In genomic region chr16:92319353-92320109, GRCm38 (mm10) we compare ENCODE assay signal across 8 mouse cellular contexts. TPM values are rescaled to one million over a fixed set of nuclear protein-coding genes. Genes with fewer than 3 reads are reported as not detected.
DNase-seq lines count a peak whose midpoint lies in the region; ATAC-seq and TF ChIP-seq lines count a peak whose summit lies in the region.

No protein-coding gene starts in this region.

- H3K4me1 ChIP-seq in MEL (ENCODE audit: control insufficient read depth in 1 of 2, insufficient read depth in 2 of 2, low read length in 2 of 2) = peaks cover 0 to 6% of the 10 kb centered on the region in 2 experiments; a peak in 1 of 4 replicates
- peaks cover 2% of the 10 kb centered on the region; the same call in 1 of the 2 replicates for H3K4me1 ChIP-seq in cortical plate, adult 2 months (ENCODE audit: control insufficient read depth, insufficient read depth, low read length)
- no peaks in the 10 kb centered on the region for H3K4me1 ChIP-seq in forebrain, embryonic 15.5 days

- H3K4me2 ChIP-seq in forebrain, embryonic 15.5 days (replicated peaks) = no peak overlapping the region

- no peak for TF ChIP-seq POLR2A in MEL (IDR thresholded peaks at IDR 0.05; ENCODE audit: control insufficient read depth in 1 of 2, insufficient read depth in 1 of 2, low read depth in 1 of 2, low read length in 2 of 2, poor library complexity in 1 of 2)
- no peak for TF ChIP-seq POLR2A in cortical plate, adult 2 months (IDR thresholded peaks at IDR 0.05; ENCODE audit: extremely low read depth, insufficient read depth, low read length)

- DNase-seq in layer of hippocampus, adult 2 months (ENCODE audit: low spot score in 2 of 2) = peak in 1 of 2 experiments; percentile 29
- no peak for DNase-seq in layer of hippocampus, adult 9-10 months (ENCODE audit: low spot score)
- peak; percentile 89 for DNase-seq in MEL (ENCODE audit: low read depth, low spot score)
- DNase-seq in left cerebral cortex, adult 8-10 months (ENCODE audit: low spot score in 2 of 2) = peak; percentile 19 to 64
- peak; percentile 41 for DNase-seq in mesoderm, embryonic 11.5 days (ENCODE audit: low read depth, low spot score)
- DNase-seq in thymus, postnatal 10 days (ENCODE audit: low spot score in 2 of 2) = peak; percentile 67 to 91

- 70% methylated on average over 20 of the region's 20 CpGs for WGBS in forebrain, embryonic 15.5 days

- TF ChIP-seq RAD21 in MEL (IDR thresholded peaks at IDR 0.05; ENCODE audit: low read depth, low read length) = peak; percentile 39

- no peak for TF ChIP-seq EP300 in MEL (IDR thresholded peaks at IDR 0.05; ENCODE audit: low read depth in 1 of 2, low read length in 2 of 2)

- no peak overlapping the region for H3K27ac ChIP-seq in layer of hippocampus, adult 2 months
- peak overlapping the region; percentile 38; the same call in 1 of the 2 replicates for H3K27ac ChIP-seq in MEL (ENCODE audit: control insufficient read depth, low read depth, low read length)
- no peak overlapping the region for H3K27ac ChIP-seq in cortical plate, adult 2 months (ENCODE audit: insufficient read depth, low read length)
- H3K27ac ChIP-seq in forebrain, embryonic 15.5 days (replicated peaks) = no peak overlapping the region

- H3K9ac ChIP-seq in MEL (ENCODE audit: control insufficient read depth, low read depth, low read length, poor library complexity, severe bottlenecking) = peak overlapping the region; percentile 69
- no peak overlapping the region for H3K9ac ChIP-seq in forebrain, embryonic 15.5 days (replicated peaks)

- peak; percentile 79 for TF ChIP-seq CTCF in layer of hippocampus, adult 2 months (conservative IDR thresholded peaks at IDR 0.05)
- peak; percentile 82 to 93 (median 88) for TF ChIP-seq CTCF in MEL (IDR thresholded peaks at IDR 0.05 in 2 of 3, conservative IDR thresholded peaks at IDR 0.05 in 1 of 3; ENCODE audit: control insufficient read depth in 1 of 3, insufficient read depth in 1 of 3, low read depth in 2 of 3, low read length in 3 of 3, poor library complexity in 1 of 3, severe bottlenecking in 1 of 3)
- peak; percentile 31; the same call in 1 of the 2 replicates for TF ChIP-seq CTCF in cortical plate, adult 2 months (IDR thresholded peaks at IDR 0.05; ENCODE audit: extremely low read depth, insufficient read depth, low read length)

- H3K4me3 ChIP-seq in layer of hippocampus, adult 2 months = no peak overlapping the region
- H3K4me3 ChIP-seq in MEL (ENCODE audit: control insufficient read depth in 1 of 2, insufficient read depth in 1 of 2, low read depth in 2 of 2, low read length in 2 of 2) = peak overlapping the region; percentile 48 to 52
- H3K4me3 ChIP-seq in cortical plate, adult 2 months (ENCODE audit: insufficient read depth, low read length) = no peak overlapping the region
- no peak overlapping the region for H3K4me3 ChIP-seq in forebrain, embryonic 15.5 days

- ATAC-seq in forebrain, embryonic 15.5 days (replicated peaks) = no peak

- H3K36me3 ChIP-seq in MEL (ENCODE audit: control insufficient read depth in 1 of 2, insufficient read depth in 2 of 2, low read length in 2 of 2) = peaks cover 0 to 2% of the 10 kb centered on the region in 2 experiments; a peak in 1 of 4 replicates
- no peaks in the 10 kb centered on the region for H3K36me3 ChIP-seq in forebrain, embryonic 15.5 days

- H3K27me3 ChIP-seq in MEL (ENCODE audit: control insufficient read depth in 1 of 2, insufficient read depth in 2 of 2, low read length in 2 of 2) = peaks cover 0 to 3% of the 10 kb centered on the region in 2 experiments; a peak in 2 of 4 replicates
- no peaks in the 10 kb centered on the region for H3K27me3 ChIP-seq in forebrain, embryonic 15.5 days

- H3K79me2 ChIP-seq in MEL (ENCODE audit: control insufficient read depth, insufficient read depth, low read length, poor library complexity) = no peaks in the 10 kb centered on the region; the same call in 1 of the 2 replicates

- H3K9me3 ChIP-seq in MEL (replicated peaks; ENCODE audit: insufficient read depth, low read length) = no peaks in the 10 kb centered on the region
- no peaks in the 10 kb centered on the region for H3K9me3 ChIP-seq in forebrain, embryonic 15.5 days

TF ChIP-seq in MEL, 35 proteins besides CTCF, POLR2A, EP300 and RAD21:
- TF ChIP-seq SIN3A (IDR thresholded peaks at IDR 0.05; ENCODE audit: low read length) (peak; percentile 59; the same call in 1 of the 2 replicates), MYC (IDR thresholded peaks at IDR 0.05; ENCODE audit: low read depth, low read length) (0 out of 2 replicates have a peak, but pooled peaks have one; percentile 32), SMC3 (IDR thresholded peaks at IDR 0.05; ENCODE audit: low read depth, low read length) (peak; percentile 55), ZNF384 (IDR thresholded peaks at IDR 0.05; ENCODE audit: low read depth, low read length) (peak; percentile 78), ELF1 (IDR thresholded peaks at IDR 0.05; ENCODE audit: low read depth, low read length) (peak; percentile 39; the same call in 1 of the 2 replicates), BHLHE40 (IDR thresholded peaks at IDR 0.05; ENCODE audit: borderline replicate concordance, low read depth, low read length) (no peak), CHD1 (IDR thresholded peaks at IDR 0.05; ENCODE audit: low read depth, low read length) (no peak), E2F4 (IDR thresholded peaks at IDR 0.05; ENCODE audit: borderline replicate concordance, low read depth, low read length) (no peak)

RNA-seq across cellular contexts. Expression of gene Fam243, which starts 1.7 kb away (rescaled TPM):
- not detected for total RNA-seq in layer of hippocampus, adult 2 months (2021)
- not detected in 2 replicates for total RNA-seq in MEL (2012; rRNA removed)
- polyA plus RNA-seq in MEL (2012; ENCODE audit: insufficient read depth in 1 of 2, insufficient read length in 2 of 2, low read depth in 1 of 2, low replicate concordance in 2 of 2, missing spikeins in 1 of 2) = not detected
- polyA plus RNA-seq in cortical plate, adult 2 months (2012; rRNA removed) = not detected in 2 replicates
- total RNA-seq in left cerebral cortex, adult 8-10 months (2022) = not detected
- polyA plus RNA-seq in forebrain, embryonic 15.5 days (2015; fragmentation: Nextera tagmentation; extraction: Ambion mirVana) = 0.17 TPM in 1 of 2 replicates, not detected in the other

RNA-seq across cellular contexts. Expression of gene Smim11, which starts 18.4 kb away (rescaled TPM):
- 10 to 100 TPM; 19.2 to 20.4 TPM for total RNA-seq in layer of hippocampus, adult 2 months (2021)
- total RNA-seq in MEL (2012; rRNA removed) = 70.3 and 84.7 TPM in 2 replicates
- polyA plus RNA-seq in MEL (2012; ENCODE audit: insufficient read depth in 1 of 2, insufficient read length in 2 of 2, low read depth in 1 of 2, low replicate concordance in 2 of 2, missing spikeins in 1 of 2) = 10 to 100 TPM in 1 of 2 experiments, not detected in 1; 81.5 TPM
- polyA plus RNA-seq in cortical plate, adult 2 months (2012; rRNA removed) = 26.7 and 30.2 TPM in 2 replicates
- total RNA-seq in left cerebral cortex, adult 8-10 months (2022) = 10 to 100 TPM; 17.2 to 27.5 (median 17.9) TPM
- 92.6 and 107 TPM in 2 replicates for polyA plus RNA-seq in forebrain, embryonic 15.5 days (2015; fragmentation: Nextera tagmentation; extraction: Ambion mirVana)

RNA-seq across cellular contexts. Expression of gene Kcne2, which starts 27.3 kb away (rescaled TPM):
- under 1 TPM in 1 of 2 experiments, not detected in 1; 0.82 TPM for total RNA-seq in layer of hippocampus, adult 2 months (2021)
- not detected in 2 replicates for total RNA-seq in MEL (2012; rRNA removed)
- under 1 TPM in 1 of 2 experiments, not detected in 1; 0.06 TPM for polyA plus RNA-seq in MEL (2012; ENCODE audit: insufficient read depth in 1 of 2, insufficient read length in 2 of 2, low read depth in 1 of 2, low replicate concordance in 2 of 2, missing spikeins in 1 of 2)
- polyA plus RNA-seq in cortical plate, adult 2 months (2012; rRNA removed) = 0.33 and 0.38 TPM in 2 replicates
- 1 to 10 TPM in 1 of 4 experiments, under 1 TPM in 2, not detected in 1; 0.21 to 2.5 (median 0.66) TPM for total RNA-seq in left cerebral cortex, adult 8-10 months (2022)
- 11.5 and 23.2 TPM in 2 replicates for polyA plus RNA-seq in forebrain, embryonic 15.5 days (2015; fragmentation: Nextera tagmentation; extraction: Ambion mirVana)

RNA-seq across cellular contexts. Expression of gene Kcne1, which starts 39.7 kb away (rescaled TPM):
- not detected for total RNA-seq in layer of hippocampus, adult 2 months (2021)
- total RNA-seq in MEL (2012; rRNA removed) = not detected in 2 replicates
- not detected for polyA plus RNA-seq in MEL (2012; ENCODE audit: insufficient read depth in 1 of 2, insufficient read length in 2 of 2, low read depth in 1 of 2, low replicate concordance in 2 of 2, missing spikeins in 1 of 2)
- not detected in 2 replicates for polyA plus RNA-seq in cortical plate, adult 2 months (2012; rRNA removed)
- under 1 TPM in 1 of 4 experiments, not detected in 3; 0.24 TPM for total RNA-seq in left cerebral cortex, adult 8-10 months (2022)
- polyA plus RNA-seq in forebrain, embryonic 15.5 days (2015; fragmentation: Nextera tagmentation; extraction: Ambion mirVana) = 0.33 TPM in 1 of 2 replicates, not detected in the other

Comparison
In these comparisons a context has a peak if more than half of its experiments do, and no peak if none do; other contexts are left out.
1. H3K4me3 ChIP-seq: peak in MEL (2 of 2); none in layer of hippocampus, adult 2 months (single experiment), cortical plate, adult 2 months (single experiment) and forebrain, embryonic 15.5 days (single experiment).
2. CTCF ChIP-seq: peak in every context shown above with its lines; median percentile 88 in MEL; 79 in layer of hippocampus, adult 2 months; 31 in cortical plate, adult 2 months.